Mouse (Mus musculus): ENCODE measurements around the gene Cotl1. TPM values are rescaled to one million over a fixed set of nuclear protein-coding genes. Genes with fewer than 3 reads are reported as not detected.

The Cotl1 gene
- polyA plus RNA-seq, 1 experiment: 18.2 TPM

DNA sequence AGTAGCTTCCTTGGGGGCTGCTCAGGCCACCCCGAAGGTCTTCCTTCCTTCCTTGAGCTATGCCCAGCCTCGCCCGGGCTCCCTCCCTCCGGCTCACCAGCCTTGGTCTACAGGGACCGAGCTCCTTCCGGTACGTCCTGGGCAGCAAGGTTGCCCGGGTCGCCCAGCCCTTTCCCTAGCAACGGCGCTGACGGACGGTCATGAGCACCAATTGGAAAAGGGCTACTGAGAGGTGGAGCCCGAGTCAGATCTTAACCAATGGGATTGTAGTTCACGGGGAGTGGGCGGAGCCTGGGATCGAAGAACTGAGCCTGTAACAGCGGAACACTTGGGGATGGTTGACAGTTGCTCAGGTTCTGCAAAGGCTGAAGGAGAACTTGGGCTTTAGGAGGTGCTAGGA lies 62.1 kb downstream of the Cotl1 start, which contains the start of gene Tldc1:
TSS of gene Tldc1 (minus strand) at position 154 of the 400 bp plus-strand sequence.
- H3K27ac ChIP-seq (replicated peaks; ENCODE audit: low read depth, low read length): peak within 1 kb of the TSS; percentile 79
- H3K4me3 ChIP-seq (ENCODE audit: insufficient read depth, low read depth, low read length): peak within 1 kb of the TSS; percentile 72
- 0 out of 2 replicates have a peak, but pooled peaks cover 3% of the 10 kb centered on the region for H3K4me1 ChIP-seq (ENCODE audit: control insufficient read depth, insufficient read depth, insufficient read length, low read length)

DNA sequence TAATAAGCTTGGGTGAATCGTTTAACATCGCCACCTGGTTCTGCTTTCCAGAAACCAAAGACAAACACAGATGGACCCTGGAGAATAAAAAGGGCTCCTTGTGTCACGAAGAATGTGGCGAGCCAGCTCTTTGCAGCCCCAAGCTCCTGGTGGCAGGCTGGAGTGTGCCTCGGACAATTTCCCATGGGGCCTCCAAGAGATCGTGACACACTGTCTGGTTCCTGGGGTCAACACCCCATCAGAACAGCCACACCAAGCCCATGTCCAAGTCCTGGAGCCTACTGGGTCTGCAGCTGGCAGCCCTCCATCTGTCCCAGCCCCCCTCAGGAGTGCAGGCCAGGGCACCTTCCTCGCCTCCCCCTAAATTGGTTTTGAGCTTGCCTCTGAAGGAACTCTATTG lies 62.6 kb downstream of the Cotl1 start:
- H3K27ac ChIP-seq (replicated peaks; ENCODE audit: low read depth, low read length): peak overlapping the region; percentile 79
- 0 out of 2 replicates have a peak, but pooled peaks cover 3% of the 10 kb centered on the region for H3K4me1 ChIP-seq (ENCODE audit: control insufficient read depth, insufficient read depth, insufficient read length, low read length)

DNA sequence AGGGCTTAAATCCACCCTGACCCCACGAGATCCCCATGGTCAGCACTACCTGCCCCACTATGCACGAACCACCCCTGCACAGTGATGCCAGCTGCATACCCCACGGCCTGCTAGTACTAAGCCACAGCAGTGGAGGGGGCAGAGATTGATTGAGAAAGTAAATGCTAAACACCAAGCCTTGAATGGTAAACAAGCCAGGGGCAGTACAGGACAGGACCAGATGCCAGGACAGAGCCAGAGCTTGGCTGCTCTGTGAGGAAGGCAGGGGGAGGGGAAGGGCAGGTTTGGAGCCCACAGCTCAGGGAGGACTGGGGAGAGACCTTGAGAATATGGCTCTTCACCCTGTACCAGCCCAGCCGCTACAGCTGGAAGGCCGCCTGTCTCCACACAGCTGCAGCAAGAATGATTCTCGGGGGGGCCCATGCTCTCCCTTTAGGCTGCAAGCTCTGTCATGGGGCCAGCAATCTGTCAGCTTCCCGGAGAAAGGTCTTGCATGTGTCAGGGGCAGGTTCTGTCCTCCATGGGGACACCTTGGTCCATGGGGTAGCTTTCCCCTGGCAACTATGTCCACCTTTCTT lies 63.6 kb downstream of the Cotl1 start:
- Histone ChIP-seq H3K4me1 (ENCODE audit: control insufficient read depth, insufficient read depth, insufficient read length, low read length) (0 out of 2 replicates have a peak, but pooled peaks cover 3% of the 10 kb centered on the region), H3K4me3 (ENCODE audit: insufficient read depth, low read depth, low read length) (no peak overlapping the region), H3K27ac (replicated peaks; ENCODE audit: low read depth, low read length) (no peak overlapping the region)

More for the DNA sequence above, 62.6 kb downstream of the Cotl1 start:
- H3K4me3 ChIP-seq (ENCODE audit: insufficient read depth, low read depth, low read length): peak overlapping the region; percentile 72

DNA sequence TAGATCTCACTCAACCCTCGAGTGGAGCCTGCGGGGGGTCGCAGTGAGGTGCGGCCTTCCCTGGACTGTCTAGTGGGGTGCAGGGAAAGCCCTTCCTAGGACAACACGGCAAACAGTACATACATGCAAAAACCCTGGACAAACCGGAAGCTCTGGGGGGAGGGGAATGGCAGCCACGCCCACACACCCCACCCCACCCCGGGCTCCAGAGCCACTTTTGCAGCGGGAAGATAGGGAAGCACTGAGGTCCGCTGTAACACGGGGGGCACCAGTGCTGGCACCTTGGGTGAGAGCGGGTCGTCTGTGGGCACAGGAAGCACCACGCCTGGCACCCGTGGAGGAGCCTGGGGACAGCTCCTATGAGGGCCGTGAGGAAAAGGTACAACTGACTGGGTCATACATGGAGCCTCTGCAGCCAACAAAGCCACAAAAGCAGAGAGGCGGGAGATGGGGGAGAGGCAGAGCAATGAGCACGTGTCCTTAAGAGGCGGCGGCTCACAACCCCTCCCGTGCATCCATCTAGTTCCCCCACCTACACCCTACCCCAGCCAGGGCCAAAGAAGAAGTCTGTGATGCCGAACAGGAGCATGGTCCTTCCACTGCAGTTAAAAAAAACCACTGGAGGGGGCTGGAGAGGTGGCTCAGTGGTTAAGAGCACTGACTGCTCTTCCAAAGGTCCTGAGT lies 74.4 kb downstream of the Cotl1 start:
- Histone ChIP-seq H3K27ac (replicated peaks; ENCODE audit: low read depth, low read length) (no peak overlapping the region), H3K4me3 (ENCODE audit: insufficient read depth, low read depth, low read length) (no peak overlapping the region), H3K4me1 (ENCODE audit: control insufficient read depth, insufficient read depth, insufficient read length, low read length) (no peaks in the 10 kb centered on the region)

DNA sequence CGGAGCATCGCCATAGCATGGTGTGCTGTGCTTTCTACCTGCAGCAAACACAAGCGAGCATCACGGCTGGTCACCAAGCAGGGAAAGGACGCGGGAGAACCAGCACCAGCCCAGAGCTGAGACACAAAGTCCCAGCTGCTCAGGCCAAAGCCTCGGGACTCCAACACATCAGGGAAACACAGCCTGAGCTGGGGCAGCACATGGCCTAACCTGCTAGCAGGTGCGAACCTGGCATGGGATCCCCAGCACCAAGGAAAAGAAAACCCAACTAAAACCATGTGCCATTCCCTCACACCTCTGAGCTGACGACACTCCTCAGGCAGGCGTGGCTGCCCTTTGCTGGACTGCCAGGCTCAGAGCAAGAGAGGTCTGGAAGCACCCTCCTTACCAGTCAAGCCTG lies 75.0 kb downstream of the Cotl1 start:
- Histone ChIP-seq H3K4me1 (ENCODE audit: control insufficient read depth, insufficient read depth, insufficient read length, low read length) (no peaks in the 10 kb centered on the region), H3K4me3 (ENCODE audit: insufficient read depth, low read depth, low read length) (no peak overlapping the region), H3K27ac (replicated peaks; ENCODE audit: low read depth, low read length) (no peak overlapping the region)

DNA sequence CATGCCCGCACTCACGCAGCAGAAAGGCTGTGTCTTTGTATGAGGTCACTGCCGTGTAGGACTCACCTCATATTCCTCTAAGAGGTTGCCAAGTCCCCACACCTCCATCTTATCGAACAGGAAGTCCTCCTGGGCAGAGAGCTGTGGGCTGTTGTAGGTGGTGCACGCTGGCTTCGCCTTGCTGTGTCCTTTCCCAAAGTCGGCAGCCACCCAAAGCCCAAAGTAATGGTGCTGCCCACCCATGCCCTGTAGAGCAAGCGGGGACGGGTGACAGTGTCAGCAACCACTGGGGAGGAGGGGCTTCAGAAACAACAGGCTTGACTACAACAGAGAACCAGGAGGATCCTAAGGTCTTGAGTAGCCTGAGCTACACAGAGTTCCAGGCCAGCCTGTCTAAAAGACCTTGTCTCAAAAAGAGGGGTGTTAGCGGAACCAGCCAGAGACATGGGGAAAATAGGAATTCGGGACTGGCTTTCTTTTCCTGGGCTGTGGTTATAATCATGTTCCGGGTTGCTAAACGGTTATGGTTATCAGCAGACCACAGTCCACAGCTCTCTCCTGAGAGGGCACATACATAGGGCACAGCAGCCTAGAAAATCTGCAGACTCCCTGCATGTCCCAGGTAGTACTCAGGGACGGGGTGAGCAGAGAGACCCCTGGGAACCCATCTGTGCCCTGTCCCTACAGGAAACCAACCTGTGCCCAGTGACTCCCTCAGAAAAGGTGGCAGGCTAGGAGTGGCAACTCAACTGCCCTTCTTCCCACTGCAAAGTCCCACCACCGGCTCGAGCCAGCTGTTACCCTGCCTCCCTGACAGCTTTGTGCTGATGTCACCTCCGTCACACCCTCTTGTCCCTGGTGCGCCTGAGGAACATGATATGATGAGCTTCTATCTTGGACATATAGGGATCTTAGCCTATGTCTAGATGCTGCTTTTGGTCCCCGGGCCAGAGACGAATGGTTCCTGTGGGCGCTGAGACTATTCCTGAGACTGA lies 77.8 kb downstream of the Cotl1 start:
- Histone ChIP-seq H3K4me1 (ENCODE audit: control insufficient read depth, insufficient read depth, insufficient read length, low read length) (no peaks in the 10 kb centered on the region), H3K27ac (replicated peaks; ENCODE audit: low read depth, low read length) (no peak overlapping the region), H3K4me3 (ENCODE audit: insufficient read depth, low read depth, low read length) (no peak overlapping the region)

DNA sequence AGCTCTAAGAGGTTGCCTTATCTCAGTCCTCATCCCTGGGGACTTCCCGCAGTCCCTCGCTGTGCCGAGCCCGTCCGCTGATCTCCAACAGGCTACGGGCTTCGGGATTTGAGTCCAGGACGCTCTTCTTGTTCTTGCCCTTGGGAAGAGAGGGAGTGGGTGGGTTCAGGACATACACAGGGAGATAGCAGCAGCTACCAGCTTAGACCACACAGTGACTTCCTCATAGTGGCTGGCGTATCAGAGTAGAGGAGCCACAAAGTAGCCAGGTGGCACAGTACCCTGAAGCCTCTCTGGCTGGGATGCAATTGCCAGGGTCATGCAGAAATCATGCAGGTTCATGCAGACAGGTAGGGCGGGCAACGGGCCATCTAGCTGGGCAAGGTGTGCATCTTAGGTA lies 78.7 kb downstream of the Cotl1 start:
- Histone ChIP-seq H3K27ac (replicated peaks; ENCODE audit: low read depth, low read length) (no peak overlapping the region), H3K4me1 (ENCODE audit: control insufficient read depth, insufficient read depth, insufficient read length, low read length) (no peaks in the 10 kb centered on the region), H3K4me3 (ENCODE audit: insufficient read depth, low read depth, low read length) (no peak overlapping the region)

Other genes with a start within 250 kb of the Cotl1 start
- 0.92 and 1.8 TPM in 2 replicates for gene Taf1c, start 235.3 kb downstream of the Cotl1 start, polyA plus RNA-seq (2012; ENCODE audit: insufficient read depth, insufficient read length, missing spikeins)
- gene Adad2, start 227.8 kb downstream of the Cotl1 start, polyA plus RNA-seq (2012; ENCODE audit: insufficient read depth, insufficient read length, missing spikeins): not detected in 2 replicates
- 1.9 TPM in 2 replicates for gene Kcng4, start 204.9 kb downstream of the Cotl1 start, polyA plus RNA-seq (2012; ENCODE audit: insufficient read depth, insufficient read length, missing spikeins)
- 1.7 and 3.0 TPM in 2 replicates for gene Wfdc1, start 174.2 kb downstream of the Cotl1 start, polyA plus RNA-seq (2012; ENCODE audit: insufficient read depth, insufficient read length, missing spikeins)
- gene Atp2c2, start 140.5 kb downstream of the Cotl1 start, polyA plus RNA-seq (2012; ENCODE audit: insufficient read depth, insufficient read length, missing spikeins): not detected in 2 replicates
- 1.7 and 3.4 TPM in 2 replicates for gene Tldc1, start 62.1 kb downstream of the Cotl1 start, polyA plus RNA-seq (2012; ENCODE audit: insufficient read depth, insufficient read length, missing spikeins)
- 2.7 and 4.0 TPM in 2 replicates for gene Klhl36, start 21.7 kb upstream of the Cotl1 start, polyA plus RNA-seq (2012; ENCODE audit: insufficient read depth, insufficient read length, missing spikeins)
- 40.9 and 46.6 TPM in 2 replicates for gene Usp10, start 69.8 kb upstream of the Cotl1 start, polyA plus RNA-seq (2012; ENCODE audit: insufficient read depth, insufficient read length, missing spikeins)
- 40.2 and 44.7 TPM in 2 replicates for gene Gm20388, start 70.3 kb upstream of the Cotl1 start, polyA plus RNA-seq (2012; ENCODE audit: insufficient read depth, insufficient read length, missing spikeins)
- 6.9 and 8.3 TPM in 2 replicates for gene Crispld2, start 151.9 kb upstream of the Cotl1 start, polyA plus RNA-seq (2012; ENCODE audit: insufficient read depth, insufficient read length, missing spikeins)